Mouse (Mus musculus): ENCODE results near the gene Setd1b. TPM values are rescaled to one million over a fixed set of nuclear protein-coding genes. Genes with fewer than 3 reads are reported as not detected.

The Setd1b gene
- total and polyA plus RNA-seq, 2 experiments from 2014 or later: 5.9 to 8.8 TPM

- no peak for ATAC-seq (ENCODE audit: low FRiP score)
- H3K4me1 ChIP-seq (ENCODE audit: insufficient read depth, low read length): peaks cover 21% of the 10 kb centered on the region
- no peaks in the 10 kb centered on the region for H3K27me3 ChIP-seq (ENCODE audit: insufficient read depth, low read length)
- WGBS: 0% methylated on average over 6 of the region's 6 CpGs
- H3K36me3 ChIP-seq (ENCODE audit: insufficient read depth, low read length): no peaks in the 10 kb centered on the region
- peak overlapping the region; percentile 97 for H3K9ac ChIP-seq (replicated peaks; ENCODE audit: low read length, poor library complexity, severe bottlenecking)
- H3K27ac ChIP-seq (ENCODE audit: low read depth, low read length): peak overlapping the region; percentile 99
- H3K4me2 ChIP-seq (ENCODE audit: low read depth, low read length, poor library complexity, severe bottlenecking): peak overlapping the region; percentile 99
- peak overlapping the region; percentile 91 for H3K4me3 ChIP-seq (ENCODE audit: low read depth, low read length)
- TF ChIP-seq CTCF (IDR thresholded peaks at IDR 0.05): no peak
- H3K9me3 ChIP-seq (ENCODE audit: low read length): no peaks in the 10 kb centered on the region
- no peak for DNase-seq (ENCODE audit: low spot score)
These were observed 4.1 kb upstream of the Setd1b start for GRCm38 (mm10) chr5:123137910-123138229.

- H3K4me1 ChIP-seq (ENCODE audit: insufficient read depth, low read length): peaks cover 21% of the 10 kb centered on the region
- ATAC-seq (ENCODE audit: low FRiP score): peak; percentile 26
- DNase-seq (ENCODE audit: low spot score): peak; percentile 72
These were observed 3.6 kb upstream of the Setd1b start for GRCm38 (mm10) chr5:123138230-123138911.

GRCm38 (mm10) chr5:123138953-123139721, 2.9 kb upstream of the Setd1b start:
- H3K4me2 ChIP-seq (ENCODE audit: low read depth, low read length, poor library complexity, severe bottlenecking): peak overlapping the region; percentile 99
- H3K9me3 ChIP-seq (ENCODE audit: low read length): no peaks in the 10 kb centered on the region
- no peaks in the 10 kb centered on the region for H3K36me3 ChIP-seq (ENCODE audit: insufficient read depth, low read length)
- H3K4me1 ChIP-seq (ENCODE audit: insufficient read depth, low read length): peaks cover 22% of the 10 kb centered on the region
- no peaks in the 10 kb centered on the region for H3K27me3 ChIP-seq (ENCODE audit: insufficient read depth, low read length)
- H3K4me3 ChIP-seq (ENCODE audit: low read depth, low read length): peak overlapping the region; percentile 91
- H3K9ac ChIP-seq (replicated peaks; ENCODE audit: low read length, poor library complexity, severe bottlenecking): peak overlapping the region; percentile 97
- TF ChIP-seq CTCF (IDR thresholded peaks at IDR 0.05): no peak
- peak; percentile 90 for DNase-seq (ENCODE audit: low spot score)
- 1% methylated on average over 38 of the region's 39 CpGs for WGBS
- peak overlapping the region; percentile 99 for H3K27ac ChIP-seq (ENCODE audit: low read depth, low read length)
- 0 out of 2 replicates have a peak, but pooled peaks have one; percentile 17 for ATAC-seq (ENCODE audit: low FRiP score)

More at GRCm38 (mm10) chr5:123138230-123138911, 3.6 kb upstream of the Setd1b start:
- WGBS: under 1% methylated on average over 30 of the region's 40 CpGs
- peak; percentile 20 for TF ChIP-seq CTCF (IDR thresholded peaks at IDR 0.05)
- peak overlapping the region; percentile 97 for H3K9ac ChIP-seq (replicated peaks; ENCODE audit: low read length, poor library complexity, severe bottlenecking)
- no peaks in the 10 kb centered on the region for H3K36me3 ChIP-seq (ENCODE audit: insufficient read depth, low read length)
- H3K4me2 ChIP-seq (ENCODE audit: low read depth, low read length, poor library complexity, severe bottlenecking): peak overlapping the region; percentile 99
- H3K9me3 ChIP-seq (ENCODE audit: low read length): no peaks in the 10 kb centered on the region
- peak overlapping the region; percentile 99 for H3K27ac ChIP-seq (ENCODE audit: low read depth, low read length)
- no peaks in the 10 kb centered on the region for H3K27me3 ChIP-seq (ENCODE audit: insufficient read depth, low read length)
- peak overlapping the region; percentile 91 for H3K4me3 ChIP-seq (ENCODE audit: low read depth, low read length)

- Histone ChIP-seq H3K9me3 (ENCODE audit: low read length) (no peaks in the 10 kb centered on the region), H3K4me3 (ENCODE audit: low read depth, low read length) (peak overlapping the region; percentile 91), H3K4me1 (ENCODE audit: insufficient read depth, low read length) (peaks cover 20% of the 10 kb centered on the region), H3K36me3 (ENCODE audit: insufficient read depth, low read length) (no peaks in the 10 kb centered on the region), H3K27me3 (ENCODE audit: insufficient read depth, low read length) (no peaks in the 10 kb centered on the region), H3K27ac (ENCODE audit: low read depth, low read length) (peak overlapping the region; percentile 99), H3K9ac (replicated peaks; ENCODE audit: low read length, poor library complexity, severe bottlenecking) (peak overlapping the region; percentile 97), H3K4me2 (ENCODE audit: low read depth, low read length, poor library complexity, severe bottlenecking) (peak overlapping the region; percentile 99)
- ATAC-seq (ENCODE audit: low FRiP score): no peak
- WGBS: under 1% methylated on average over 28 of the region's 28 CpGs
- TF ChIP-seq CTCF (IDR thresholded peaks at IDR 0.05): no peak
- peak; percentile 34 for DNase-seq (ENCODE audit: low spot score)
These were observed 2.0 kb upstream of the Setd1b start for GRCm38 (mm10) chr5:123139722-123140627.

GRCm38 (mm10) chr5:123140694-123141554, 1.1 kb upstream of the Setd1b start:
- Histone ChIP-seq H3K9me3 (ENCODE audit: low read length) (no peaks in the 10 kb centered on the region), H3K4me2 (ENCODE audit: low read depth, low read length, poor library complexity, severe bottlenecking) (peak overlapping the region; percentile 99), H3K4me3 (ENCODE audit: low read depth, low read length) (peak overlapping the region; percentile 91), H3K9ac (replicated peaks; ENCODE audit: low read length, poor library complexity, severe bottlenecking) (peak overlapping the region; percentile 97), H3K27me3 (ENCODE audit: insufficient read depth, low read length) (no peaks in the 10 kb centered on the region), H3K4me1 (ENCODE audit: insufficient read depth, low read length) (peaks cover 21% of the 10 kb centered on the region), H3K27ac (ENCODE audit: low read depth, low read length) (peak overlapping the region; percentile 99), H3K36me3 (ENCODE audit: insufficient read depth, low read length) (peaks cover 3% of the 10 kb centered on the region; the same call in 1 of the 2 replicates)
- WGBS: under 1% methylated on average over 31 of the region's 31 CpGs
- peak; percentile 97 for DNase-seq (ENCODE audit: low spot score)
- TF ChIP-seq CTCF (IDR thresholded peaks at IDR 0.05): no peak
- peak; percentile 67 for ATAC-seq (ENCODE audit: low FRiP score)
